Mouse (Mus musculus) spleen, adult 18-20 months (tissue): ENCODE results near the gene Edn2.

ENCODE experiments used
- DNase-seq, 2 experiments: peaks; one replicate each; pipeline ENCODE4 v3.0.0; 2022; ENCODE audit warnings: mixed read lengths in 2 of 2

Gene Edn2

DNA sequence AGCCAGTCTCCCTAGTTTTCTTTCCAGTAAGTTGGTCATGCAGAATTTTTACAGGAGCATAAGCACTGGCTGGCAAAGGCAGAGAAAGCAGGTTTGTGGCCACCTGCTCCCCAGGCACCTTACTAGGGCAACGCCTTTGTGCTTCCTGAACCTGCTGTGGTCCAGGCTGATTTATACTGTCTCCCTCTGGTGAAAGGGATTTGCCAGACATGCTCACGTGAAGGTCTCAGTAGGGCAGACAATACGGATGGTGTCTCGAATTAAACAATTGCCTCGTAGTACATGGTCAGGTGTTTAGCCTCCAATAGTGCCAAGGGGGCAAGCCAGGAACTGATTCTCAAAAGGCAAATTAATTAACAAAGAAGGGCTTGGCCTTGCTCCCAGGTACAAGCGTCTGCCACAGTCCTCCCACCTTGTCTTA lies 45.5 kb downstream of the Edn2 start:
- no peak for DNase-seq

DNA sequence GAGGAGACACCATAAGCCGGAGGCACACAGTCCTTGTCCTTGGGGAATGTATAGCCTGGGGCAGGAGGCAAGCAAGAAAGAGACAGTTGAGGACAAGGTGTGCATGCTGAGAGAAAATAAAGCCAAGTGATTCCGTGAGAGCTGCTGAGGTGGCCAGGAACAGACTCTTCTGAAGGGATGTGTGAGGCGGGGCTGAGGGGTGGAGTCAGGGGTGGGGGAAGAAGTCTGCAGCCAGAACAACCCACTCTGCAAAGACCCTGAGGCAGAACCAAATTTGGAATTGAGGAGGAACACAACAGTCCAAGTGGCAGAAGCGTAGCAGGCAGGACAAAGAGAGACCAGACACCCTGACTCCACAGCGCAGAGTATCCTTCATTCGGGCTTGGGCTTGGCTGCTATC lies 51.1 kb downstream of the Edn2 start:
- DNase-seq, result no peak

GRCm38 (mm10) chr4:120212812-120213211 lies 51.8 kb downstream of the Edn2 start:
- DNase-seq, result no peak

DNA sequence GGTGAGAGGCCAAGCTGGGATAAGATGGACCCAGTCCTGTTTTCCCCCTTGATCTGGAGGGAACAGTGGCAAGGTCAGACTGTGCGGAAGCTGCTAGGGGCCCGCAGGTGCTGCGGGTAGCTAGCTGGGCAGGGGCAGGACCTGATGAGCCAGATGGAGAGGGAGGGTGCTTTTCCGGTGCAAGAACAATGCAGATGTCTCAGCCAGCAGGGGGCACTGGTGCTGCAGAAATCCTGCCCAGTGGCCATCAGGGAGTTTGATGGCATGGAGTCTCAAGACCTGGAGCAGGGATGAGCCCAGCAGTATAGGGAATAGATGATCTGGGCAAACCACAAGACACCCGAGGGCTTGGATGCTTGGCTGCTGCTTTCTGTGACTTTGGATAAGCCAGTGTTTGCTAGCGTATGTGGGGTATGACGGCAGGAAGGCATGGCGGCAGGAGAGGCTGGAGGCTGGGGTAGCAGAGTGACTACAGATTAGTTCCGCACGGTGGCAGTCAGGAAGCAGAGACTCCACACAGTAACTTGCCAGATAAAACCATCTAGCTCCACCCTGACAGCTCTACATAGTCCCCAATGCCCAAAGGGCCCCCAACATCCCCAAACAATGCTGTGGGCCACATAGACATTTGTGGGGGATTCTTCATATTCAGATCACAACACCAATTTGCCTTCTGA lies 55.0 kb downstream of the Edn2 start:
- peak in 1 of 2 experiments; percentile 14 for DNase-seq

DNA sequence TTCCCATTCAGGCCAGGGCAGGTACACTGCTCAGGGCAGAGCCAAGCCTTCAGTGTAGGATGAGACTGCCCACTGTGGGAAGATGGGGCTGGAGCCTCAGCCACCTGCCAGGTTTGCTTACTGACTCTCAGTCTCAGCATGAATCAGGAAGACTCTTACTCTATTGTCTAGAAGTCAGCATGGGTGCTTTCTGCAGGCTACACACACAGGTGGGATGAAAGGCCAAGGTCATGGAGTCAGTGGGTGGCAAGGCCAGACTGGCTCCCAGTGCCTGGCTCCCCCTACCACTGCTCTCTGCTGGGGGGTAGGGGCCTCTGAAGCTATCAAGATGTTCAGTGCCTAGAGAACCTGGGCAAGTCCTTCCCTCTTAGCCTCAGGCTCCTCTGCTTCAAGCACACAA lies 55.9 kb downstream of the Edn2 start:
- DNase-seq, result no peak
